Mouse (Mus musculus): ENCODE data around the gene Eepd1.
A peak's percentile ranks its signal among the peaks of the same experiment; 100 is the strongest.

The Eepd1 gene

DNA sequence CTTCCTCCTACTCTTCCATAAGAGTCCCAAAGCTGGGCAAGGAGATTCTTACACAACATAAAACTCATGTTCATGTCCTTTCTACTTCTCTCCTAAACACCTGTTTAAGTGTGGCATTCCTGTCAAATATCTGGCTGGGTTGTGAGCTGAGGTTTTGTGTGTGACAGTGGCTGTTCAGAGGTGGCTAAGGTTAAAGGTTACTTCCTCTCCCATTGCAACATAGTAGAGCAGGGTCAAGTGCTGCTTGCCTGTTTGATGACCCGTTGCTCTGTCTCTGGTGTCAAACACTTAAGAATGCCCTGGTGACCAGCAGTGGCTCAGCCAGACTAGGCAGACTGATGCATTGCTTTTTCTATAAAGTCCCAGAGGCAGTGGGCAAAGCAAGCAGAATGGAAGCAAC lies 104.3 kb downstream of the Eepd1 start:
- DNase-seq: no peak

DNA sequence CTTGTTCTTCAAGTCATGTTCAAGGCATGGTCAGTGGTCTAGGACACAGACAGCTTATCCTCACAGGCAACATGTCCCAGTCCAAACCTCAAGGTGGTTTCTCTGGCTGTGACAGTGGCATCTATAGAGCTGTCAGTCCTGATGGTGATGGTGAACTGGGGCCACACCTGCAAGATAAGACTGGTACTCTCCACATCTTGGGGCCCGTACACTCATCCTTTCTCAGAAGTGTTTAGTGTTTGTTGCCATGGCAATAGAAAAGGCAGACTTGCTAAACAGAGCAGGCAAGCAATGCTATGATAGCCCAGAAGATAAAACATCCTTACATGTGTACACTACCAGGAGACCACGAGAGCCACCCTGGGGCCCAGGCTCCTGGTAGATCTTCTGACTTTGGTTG lies 107.2 kb downstream of the Eepd1 start:
- DNase-seq: no peak

- no peak for DNase-seq
Observed at GRCm38 (mm10) chr9:25590740-25591139, 109.4 kb downstream of the Eepd1 start.

GRCm38 (mm10) chr9:25591390-25592354 lies 110.3 kb downstream of the Eepd1 start:
- peak; percentile 30 for DNase-seq

DNA sequence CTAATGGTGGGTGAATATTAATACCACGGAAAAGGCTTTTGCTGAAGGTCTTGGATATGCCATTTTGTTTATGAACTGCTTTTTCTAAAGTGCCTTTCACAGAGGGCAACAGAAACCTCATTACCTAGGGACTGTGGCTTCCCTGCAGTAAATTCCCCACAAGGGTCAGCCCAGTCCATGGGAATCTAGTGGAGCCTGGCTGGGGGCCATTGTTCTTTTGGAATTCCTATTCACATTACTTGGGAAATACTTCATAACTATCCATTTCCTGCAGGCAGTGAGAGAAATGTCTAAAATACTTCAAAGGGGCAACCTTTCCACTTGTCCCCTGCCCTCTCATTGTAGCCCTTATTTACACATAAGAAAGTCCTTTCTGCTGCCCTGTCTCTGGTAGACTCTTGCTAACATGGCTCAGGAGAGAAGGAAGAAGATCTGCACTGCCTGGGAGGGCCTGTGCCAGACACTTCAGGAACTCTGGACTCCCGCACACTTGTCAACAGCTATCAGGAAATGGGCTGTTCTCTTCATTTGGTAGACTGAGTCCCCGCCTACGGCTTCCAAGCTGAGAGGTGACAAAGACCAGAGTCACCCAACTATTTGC lies 111.1 kb downstream of the Eepd1 start:
- DNase-seq: no peak

DNA sequence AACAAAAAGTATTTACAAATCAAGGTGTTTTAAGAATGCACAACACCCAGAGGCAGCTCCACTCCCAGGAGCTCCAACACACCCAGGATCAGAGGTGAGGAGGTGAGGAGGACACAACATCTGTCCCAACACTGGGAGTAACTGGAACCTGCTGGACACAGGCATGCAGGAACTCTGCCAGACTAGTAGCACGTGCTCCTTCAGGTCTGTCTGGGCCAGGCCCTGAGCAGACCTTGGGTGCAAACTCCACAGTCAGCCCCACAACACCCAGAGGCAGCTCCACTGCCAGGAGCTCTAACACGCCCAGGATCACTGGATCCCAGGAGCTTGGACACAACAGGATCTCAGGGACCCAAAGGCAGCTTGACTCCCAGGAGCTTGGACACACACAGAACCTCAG lies 143.4 kb downstream of the Eepd1 start:
- DNase-seq: no peak

- DNase-seq: no peak
Observed at GRCm38 (mm10) chr9:25629531-25630099, 148.3 kb downstream of the Eepd1 start.

All from cerebellum, adult 9-10 months (tissue).